Mouse (Mus musculus) ES-E14 (cell line): ENCODE measurements around the gene Il4i1. TPM values are rescaled to one million over a fixed set of nuclear protein-coding genes. Genes with fewer than 3 reads are reported as not detected.
A peak's percentile ranks its signal among the peaks of the same experiment; 100 is the strongest.

Experiments used
- DNase-seq: peaks from one replicate; pipeline ENCODE4 v3.0.0-alpha.2; 2013; ENCODE audit warnings: low read depth, low spot score
- H3K27ac ChIP-seq: 2 replicates; pipeline ENCODE4 v1.5.1; 2012; ENCODE audit warnings: low read depth, mild to moderate bottlenecking, low read length, moderate library complexity, mixed read lengths; ENCODE audit not compliant: poor library complexity, insufficient read depth, severe bottlenecking
- H3K36me3 ChIP-seq: 2 replicates; pipeline ENCODE4 v1.6.1; 2012; ENCODE audit warnings: mild to moderate bottlenecking, low read length, moderate library complexity, mixed read lengths; ENCODE audit not compliant: control insufficient read depth, poor library complexity, insufficient read depth, severe bottlenecking
- H3K4me1 ChIP-seq, 2 experiments: fragments of 150-350 bp in 1 of 2; sonication (generic) in 1 of 2; 2 replicates each; pipeline ENCODE4 v1.6.1; 2012; ENCODE audit warnings: low read length in 2 of 2, mild to moderate bottlenecking in 1 of 2, mixed read lengths in 1 of 2; ENCODE audit not compliant: control insufficient read depth in 2 of 2, insufficient read depth in 2 of 2, poor library complexity in 1 of 2
- H3K4me3 ChIP-seq, 2 experiments: fragments of 150-350 bp in 1 of 2; sonication (generic) in 1 of 2; 2 replicates each; pipeline ENCODE4 v1.5.1; 2012; ENCODE audit warnings: low read length in 2 of 2, low read depth in 1 of 2, mild to moderate bottlenecking in 1 of 2, mixed read lengths in 1 of 2; ENCODE audit not compliant: insufficient read depth in 1 of 2, poor library complexity in 1 of 2, severe bottlenecking in 1 of 2
- H3K9ac ChIP-seq: 2 replicates; pipeline ENCODE4 v1.6.1; 2012; ENCODE audit warnings: low read depth, mild to moderate bottlenecking, low read length, mixed read lengths; ENCODE audit not compliant: poor library complexity, insufficient read depth, severe bottlenecking
- H3K9me3 ChIP-seq: fragments of 150-350 bp; sonication (generic); 2 replicates; pipeline ENCODE4 v1.6.1; 2012; ENCODE audit warnings: low read depth, mild to moderate bottlenecking, low read length; ENCODE audit not compliant: control insufficient read depth, insufficient read depth
- CHD2 ChIP-seq: IDR thresholded peaks from 2 replicates; pipeline ENCODE4 v1.6.1; 2014; ENCODE audit warnings: mild to moderate bottlenecking, low read depth, low read length, inconsistent platforms
- HCFC1 ChIP-seq: IDR thresholded peaks from 2 replicates; pipeline ENCODE4 v1.6.1; 2012; ENCODE audit warnings: low read length, inconsistent platforms, borderline replicate concordance; ENCODE audit not compliant: insufficient read depth
- MAFK ChIP-seq: IDR thresholded peaks from 2 replicates; pipeline ENCODE4 v1.6.1; 2014; ENCODE audit warnings: mild to moderate bottlenecking, low read depth, low read length, inconsistent platforms; ENCODE audit not compliant: insufficient read depth
- ZC3H11A ChIP-seq: IDR thresholded peaks from 2 replicates; pipeline ENCODE4 v1.6.1; 2012; ENCODE audit warnings: low read depth, mild to moderate bottlenecking, inconsistent platforms, low read length, borderline replicate concordance
- ZNF384 ChIP-seq: IDR thresholded peaks from 2 replicates; pipeline ENCODE4 v1.6.1; 2012; ENCODE audit warnings: low read depth, low read length, inconsistent platforms
- in situ Hi-C, 2 experiments: fragments of 600-800 bp; cut with MboI; formaldehyde crosslinking; loops; one replicate each; pipeline ENCODE4 v1.15.1; 2025; ENCODE audit warnings: low sequenced_read_pairs in 2 of 2, inconsistent platforms in 1 of 2; ENCODE audit not compliant: unreplicated experiment in 2 of 2
- total RNA-seq: library from RNA; depleted of rRNA; stranded (reverse); fragments of 300-350 nt; gene quantifications from 2 replicates; pipeline ENCODE4 v1.2.3, GENCODE M21; 2012

Gene Il4i1
- total RNA-seq, 1 experiment = 4.8 TPM

DNA sequence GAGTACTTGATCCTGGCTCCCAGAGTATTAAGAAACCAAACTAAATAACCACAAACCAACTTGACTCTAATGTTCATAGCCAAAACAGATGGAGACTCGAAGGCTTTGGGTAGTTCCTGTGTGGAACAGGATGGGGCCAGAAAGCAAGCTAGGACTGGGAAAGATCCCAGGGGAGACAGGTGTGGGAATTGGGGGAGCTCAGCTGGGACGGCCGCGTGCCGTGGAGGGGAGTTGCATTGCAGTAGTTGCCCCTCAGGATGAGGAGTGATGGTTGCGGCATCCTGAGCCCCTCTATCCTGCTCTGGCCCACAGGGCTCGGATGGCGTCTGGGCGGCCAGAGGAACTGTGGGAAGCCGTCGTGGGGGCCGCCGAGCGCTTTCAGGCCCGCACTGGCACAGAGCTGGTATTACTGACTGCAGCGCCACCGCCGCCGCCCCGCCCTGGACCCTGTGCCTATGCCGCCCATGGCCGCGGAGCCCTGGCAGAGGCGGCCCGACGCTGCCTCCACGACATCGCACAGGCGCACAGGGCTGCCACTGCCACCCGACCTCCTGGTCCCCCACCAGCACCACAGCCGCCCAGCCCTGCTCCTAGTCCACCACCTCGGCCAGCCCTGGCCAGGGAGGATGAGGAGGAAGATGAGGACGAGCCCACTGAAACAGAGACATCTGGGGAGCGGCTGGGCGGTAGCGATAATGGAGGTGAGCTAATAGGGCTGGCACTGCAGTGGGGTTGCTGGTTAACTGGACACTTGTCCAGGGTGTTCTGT, 36.3 kb downstream of the Il4i1 start:
- H3K36me3 ChIP-seq = no peaks in the 10 kb centered on the region; the same call in 1 of the 2 replicates
- H3K9ac ChIP-seq = peak overlapping the region; percentile 62
- peak overlapping the region; percentile 15 to 47; a peak in 3 of 4 replicates for H3K4me3 ChIP-seq
- no peak overlapping the region for H3K27ac ChIP-seq
- no peak for DNase-seq
- no peaks in the 10 kb centered on the region for H3K9me3 ChIP-seq
- TF ChIP-seq MAFK (no peak), ZNF384 (no peak), HCFC1 (no peak), CHD2 (no peak), ZC3H11A (no peak)
- peaks cover 2 to 29% of the 10 kb centered on the region in 2 experiments for H3K4me1 ChIP-seq
- in situ Hi-C loops = no loop called here

DNA sequence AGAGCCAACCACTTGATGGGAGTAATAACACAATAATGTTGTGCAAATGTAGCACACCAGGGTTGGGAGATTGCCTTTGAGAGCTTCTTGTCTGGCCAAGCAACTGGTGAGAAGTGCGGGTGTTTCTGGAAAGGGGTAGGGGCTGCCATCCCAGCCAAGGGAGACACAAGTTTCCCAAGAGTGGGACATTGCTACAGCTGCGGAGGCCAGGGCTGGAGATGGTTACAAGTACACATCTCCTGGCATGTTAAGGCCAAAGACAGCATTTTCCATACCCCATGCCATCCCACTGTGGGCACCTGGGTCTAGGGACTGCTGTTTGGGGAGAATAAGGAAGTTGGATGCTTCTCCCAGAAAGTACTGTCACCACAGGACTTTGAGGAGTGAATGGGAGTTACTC, 36.9 kb downstream of the Il4i1 start:
- H3K36me3 ChIP-seq = no peaks in the 10 kb centered on the region; the same call in 1 of the 2 replicates
- H3K9ac ChIP-seq = no peak overlapping the region
- H3K9me3 ChIP-seq = no peaks in the 10 kb centered on the region
- peaks cover 3 to 28% of the 10 kb centered on the region in 2 experiments for H3K4me1 ChIP-seq
- peak overlapping the region in 1 of 2 experiments; percentile 47; a peak in 1 of 4 replicates for H3K4me3 ChIP-seq
- TF ChIP-seq ZNF384 (no peak), ZC3H11A (no peak), CHD2 (no peak), MAFK (no peak), HCFC1 (no peak)
- in situ Hi-C loops = no loop called here
- H3K27ac ChIP-seq = no peak overlapping the region
- no peak for DNase-seq

DNA sequence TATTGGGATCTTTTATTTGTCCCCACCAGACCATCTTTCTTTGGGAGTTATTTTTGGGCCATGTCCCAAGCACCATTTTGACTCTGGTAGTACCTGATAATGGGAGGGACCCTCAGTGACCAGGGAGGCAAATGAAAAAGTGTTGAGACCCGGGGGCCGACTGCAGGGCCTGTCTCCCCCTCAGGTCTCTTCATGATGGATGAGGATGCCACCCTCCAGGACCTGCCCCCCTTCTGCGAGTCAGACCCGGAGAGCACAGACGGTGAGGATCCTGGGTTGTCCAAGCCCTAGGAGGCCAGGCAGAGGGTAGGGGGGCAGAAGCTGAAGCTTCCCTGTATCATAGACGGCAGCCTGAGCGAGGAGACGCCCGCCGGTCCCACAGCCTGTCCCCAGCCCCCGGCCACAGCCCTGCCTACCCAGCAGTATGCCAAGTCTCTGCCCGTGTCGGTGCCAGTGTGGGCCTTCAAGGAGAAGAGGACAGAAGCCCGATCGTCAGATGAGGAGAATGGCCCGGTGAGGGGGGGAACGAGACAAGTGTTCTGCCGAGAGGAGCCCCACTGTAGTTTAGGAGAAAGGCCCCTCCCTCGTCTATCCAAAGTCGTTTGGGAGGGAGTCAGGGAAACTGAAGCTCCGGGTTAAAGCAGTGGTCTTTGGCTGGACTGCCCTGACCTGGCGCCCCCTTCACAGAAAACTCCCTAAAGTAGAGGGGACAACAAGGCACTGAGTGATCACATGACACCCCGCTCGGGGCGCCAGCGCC, 37.6 kb downstream of the Il4i1 start:
- TF ChIP-seq ZC3H11A (no peak), MAFK (no peak), CHD2 (no peak), HCFC1 (no peak), ZNF384 (no peak)
- Histone ChIP-seq H3K9me3 (no peaks in the 10 kb centered on the region), H3K4me3 (peak overlapping the region; percentile 79), H3K27ac (peak overlapping the region; percentile 64), H3K4me1 (peaks cover 7 to 26% of the 10 kb centered on the region in 2 experiments), H3K36me3 (no peaks in the 10 kb centered on the region; the same call in 1 of the 2 replicates), H3K9ac (peak overlapping the region; percentile 83)
- in situ Hi-C loops = no loop called here
- DNase-seq = no peak

DNA sequence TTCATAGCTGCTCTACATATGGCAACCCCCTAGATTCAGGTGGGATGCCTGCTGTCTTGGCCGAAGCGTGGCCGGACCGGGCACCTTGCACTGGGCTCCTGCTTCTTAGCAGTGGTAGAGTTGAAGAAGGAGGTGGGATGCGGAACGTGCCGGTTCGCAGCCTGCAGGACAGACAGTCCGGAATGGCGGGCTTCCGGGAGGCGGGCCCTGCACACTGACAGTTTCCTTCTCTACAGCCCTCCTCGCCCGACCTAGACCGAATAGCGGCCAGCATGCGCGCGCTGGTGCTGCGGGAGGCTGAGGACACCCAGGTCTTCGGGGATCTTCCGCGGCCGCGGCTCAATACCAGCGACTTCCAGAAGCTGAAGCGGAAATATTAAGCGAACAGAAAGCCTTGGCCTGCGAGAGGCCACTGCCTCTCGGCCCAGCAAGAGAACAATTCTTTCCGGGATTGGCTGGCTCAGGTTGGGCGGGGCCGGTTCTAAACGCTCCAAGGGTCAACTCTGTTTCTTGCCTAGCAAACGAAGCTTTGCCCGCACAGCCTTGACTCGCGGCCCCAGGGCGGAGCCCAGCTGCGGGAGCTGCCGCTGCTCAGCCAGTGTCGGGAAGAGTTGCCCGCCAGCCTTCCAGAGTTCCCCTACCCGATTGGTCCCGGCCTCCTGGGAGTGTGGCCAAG, 38.3 kb downstream of the Il4i1 start:
- Histone ChIP-seq H3K4me1 (peaks cover 7 to 26% of the 10 kb centered on the region in 2 experiments), H3K9ac (peak overlapping the region; percentile 83), H3K27ac (peak overlapping the region; percentile 64), H3K4me3 (peak overlapping the region; percentile 79), H3K36me3 (no peaks in the 10 kb centered on the region; the same call in 1 of the 2 replicates), H3K9me3 (no peaks in the 10 kb centered on the region)
- in situ Hi-C loops = no loop called here
- TF ChIP-seq ZNF384 (no peak), ZC3H11A (no peak), MAFK (no peak), HCFC1 (no peak), CHD2 (no peak)
- DNase-seq = peak; percentile 69
